16 mouse cellular contexts compared by ENCODE assay signal in genomic region chr14:9896556-9896955, GRCm38 (mm10).
DNase-seq lines count a peak whose midpoint lies in the region.
"Had no signal": no experiment of that assay in that cellular context is flagged by ENCODE, and none has a peak within 500 bp of the region (broad histone marks: within the 10 kb centered on the region; RNA-seq: fewer than 3 reads in every experiment).

No protein-coding gene starts in this region.

- peak; percentile 61 for DNase-seq in right cerebral cortex, adult 18-20 months
- no peak for DNase-seq in right cerebral cortex, postnatal 4 days
- DNase-seq in layer of hippocampus, adult 9-11 months, result peak; percentile 17
- DNase-seq in left cerebral cortex, postnatal 25 days (ENCODE audit: low spot score in 2 of 2), result peak; percentile 18 to 87
- DNase-seq in telencephalon, adult 2 months (ENCODE audit: low read depth, low spot score), result peak; percentile 72
- no peak for DNase-seq in urinary bladder, postnatal 25 days (ENCODE audit: low spot score)
- DNase-seq in urinary bladder, postnatal 4 days (ENCODE audit: low spot score in 2 of 2), result no peak
- no peak for DNase-seq in ovary, postnatal 14 days (ENCODE audit: low spot score)
- DNase-seq: adrenal gland, adult 8-10 months; cerebellum, adult 11 months; cerebellum, postnatal 14 days; gastrocnemius, postnatal 25 days; kidney, adult 2 months; kidney, postnatal 14 days; lung, postnatal 10 days; thymus, postnatal 25 days had no signal

- intact Hi-C loops in left cerebral cortex, postnatal 25 days (cut with DNase I), result no loop called here

Comparison
In these comparisons a context has a peak if more than half of its experiments do, and no peak if none do; other contexts are left out.
1. DNase-seq: peak in right cerebral cortex, adult 18-20 months (single experiment), layer of hippocampus, adult 9-11 months (single experiment), left cerebral cortex, postnatal 25 days (2 of 2) and telencephalon, adult 2 months (single experiment); none in right cerebral cortex, postnatal 4 days (single experiment), urinary bladder, postnatal 25 days (single experiment), urinary bladder, postnatal 4 days (0 of 2) and ovary, postnatal 14 days (single experiment).